ENCODE assay signal across 15 mouse cellular contexts in the genomic region with DNA sequence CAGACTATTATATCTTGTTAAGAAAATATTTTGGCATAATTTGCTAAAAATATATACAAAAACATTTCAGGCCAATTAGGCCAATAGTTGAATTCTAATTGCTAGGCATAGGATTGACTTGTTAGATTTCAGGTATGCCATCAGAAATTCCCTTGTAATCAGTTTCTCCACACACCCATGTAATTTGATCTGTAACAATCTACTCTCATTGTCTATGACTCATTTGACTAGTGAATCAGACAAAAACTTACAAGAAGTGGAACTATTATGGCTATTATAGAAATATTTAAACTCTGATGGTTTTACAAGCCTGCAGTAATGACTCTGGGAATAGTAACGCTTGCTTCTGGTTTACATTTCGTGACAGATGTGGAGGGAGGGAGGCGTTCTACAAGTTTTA.
"Had no signal": no experiment of that assay in that cellular context is flagged by ENCODE, and none has a peak within 500 bp of the region (broad histone marks: within the 10 kb centered on the region; RNA-seq: fewer than 3 reads in every experiment).

No protein-coding gene starts in this region.

- H3K4me2 ChIP-seq: neural tube, embryonic 15.5 days; stomach, embryonic 15.5 days had no signal

- H3K4me3 ChIP-seq: neural tube, embryonic 15.5 days; stomach, embryonic 15.5 days had no signal

- H3K4me1 ChIP-seq: neural tube, embryonic 15.5 days; stomach, embryonic 15.5 days had no signal

- H3K27me3 ChIP-seq: neural tube, embryonic 15.5 days; stomach, embryonic 15.5 days had no signal

- H3K9ac ChIP-seq: neural tube, embryonic 15.5 days; stomach, embryonic 15.5 days had no signal

- H3K36me3 ChIP-seq: neural tube, embryonic 15.5 days; stomach, embryonic 15.5 days had no signal

- H3K9me3 ChIP-seq: neural tube, embryonic 15.5 days; stomach, embryonic 15.5 days had no signal

- DNase-seq: retina, postnatal 1 day; right cerebral cortex, adult 18-20 months; right cerebral cortex, postnatal 14 days; right cerebral cortex, postnatal 25 days; right cerebral cortex, postnatal 4 days; spleen, adult 18-20 months; thymus, adult 18-20 months; thymus, adult 2 months; thymus, postnatal 14 days; thymus, postnatal 25 days; thymus, postnatal 36 days; thymus, postnatal 4 days had no signal

- H3K27ac ChIP-seq: neural tube, embryonic 15.5 days; stomach, embryonic 15.5 days; stomach, postnatal 0 days had no signal
